Mouse (Mus musculus) layer of hippocampus, postnatal 36 days (tissue): ENCODE results near the gene Cdh13. TPM values are rescaled to one million over a fixed set of nuclear protein-coding genes. Genes with fewer than 3 reads are reported as not detected.
A peak's percentile ranks its signal among the peaks of the same experiment; 100 is the strongest.

Experiments used
- DNase-seq, 2 experiments: peaks; one replicate each; pipeline ENCODE4 v3.0.0; 2022
- total RNA-seq, 2 experiments: library from RNA; stranded (reverse); gene quantifications; 2 replicates each; pipeline ENCODE4 v1.2.3; 2021

Gene Cdh13
- total RNA-seq, 2 experiments from 2014 or later: 37.3 to 41.5 TPM

- DNase-seq: no peak
Observed at GRCm38 (mm10) chr8:118306957-118307356, 23.4 kb downstream of the Cdh13 start.

GRCm38 (mm10) chr8:118309106-118309505 lies 25.6 kb downstream of the Cdh13 start:
- no peak for DNase-seq

DNA sequence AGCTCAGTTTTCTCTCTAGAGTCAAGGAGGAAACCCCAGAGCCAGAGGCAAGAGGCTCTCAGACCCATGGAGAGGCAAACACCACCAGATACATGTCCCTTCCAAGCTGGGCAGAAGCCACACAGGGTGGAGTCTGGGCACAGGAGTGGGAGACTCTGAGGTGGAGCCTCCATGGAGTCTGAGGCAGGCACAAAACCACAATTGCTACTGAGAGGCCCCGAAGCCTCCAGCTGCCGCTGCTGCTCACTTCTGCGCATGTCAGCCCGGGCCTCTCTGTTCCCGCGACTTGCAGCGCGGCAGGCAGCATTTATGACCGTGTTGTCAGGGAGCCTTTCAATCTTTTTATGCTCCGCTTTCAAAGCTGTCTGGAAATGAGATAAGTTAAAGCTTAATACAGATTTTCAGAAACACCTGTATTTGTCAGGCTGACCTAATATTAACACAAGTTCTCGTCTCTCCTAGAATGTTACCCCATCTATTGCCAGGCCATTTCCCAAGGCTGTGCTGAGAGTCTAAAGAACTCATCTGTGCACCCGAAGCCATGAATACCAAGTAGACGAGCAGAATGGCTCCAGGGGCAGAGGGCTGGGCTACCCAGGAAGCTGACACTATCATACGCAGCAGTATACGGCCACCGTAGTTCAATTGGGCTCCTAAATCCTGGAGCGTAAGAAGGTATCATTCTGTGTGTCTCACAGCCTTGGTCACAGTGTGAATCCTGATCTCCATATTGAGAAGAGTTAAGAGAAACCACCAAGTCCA lies 30.1 kb downstream of the Cdh13 start:
- DNase-seq: no peak

DNA sequence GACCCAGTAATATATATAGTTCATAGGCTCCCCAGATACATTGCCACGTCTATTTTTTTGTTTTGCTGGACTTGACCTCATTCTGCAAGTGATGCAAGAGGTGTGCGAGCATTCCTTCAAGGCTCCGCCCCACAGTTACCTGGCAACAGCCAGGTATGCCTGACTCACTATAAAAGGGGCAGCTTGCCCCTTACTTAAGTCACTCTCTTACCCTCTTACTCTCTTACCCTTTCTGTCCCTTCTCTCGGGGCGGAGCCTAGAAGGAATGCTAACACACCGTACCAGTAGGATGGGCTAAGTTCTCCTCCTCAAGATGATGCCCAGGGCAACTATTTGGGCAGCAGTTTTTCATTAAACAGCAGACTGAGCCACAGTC lies 30.6 kb downstream of the Cdh13 start:
- no peak for DNase-seq

- DNase-seq: no peak
Observed at GRCm38 (mm10) chr8:118314932-118315331, 31.4 kb downstream of the Cdh13 start.

GRCm38 (mm10) chr8:118316440-118316839 lies 32.9 kb downstream of the Cdh13 start:
- no peak for DNase-seq

DNA sequence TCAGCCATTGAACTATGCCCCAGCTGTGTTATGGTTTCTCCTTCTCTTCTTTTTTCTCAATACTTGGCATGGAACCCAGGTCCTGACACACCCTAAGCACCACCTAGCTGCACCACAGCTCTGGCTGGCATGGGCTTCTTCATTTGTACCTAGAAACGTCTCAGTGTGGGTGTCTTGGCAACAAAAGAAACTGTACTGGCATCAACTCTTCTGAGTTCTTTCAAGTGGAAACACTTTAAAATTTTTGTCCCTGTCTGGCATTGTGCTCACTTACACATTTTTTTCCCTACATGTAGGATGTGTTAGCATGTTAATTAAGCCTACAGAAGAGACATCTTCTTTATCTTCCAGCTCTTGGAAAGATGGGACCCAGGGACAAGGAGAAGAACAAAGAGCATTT lies 37.0 kb downstream of the Cdh13 start:
- DNase-seq: no peak

DNA sequence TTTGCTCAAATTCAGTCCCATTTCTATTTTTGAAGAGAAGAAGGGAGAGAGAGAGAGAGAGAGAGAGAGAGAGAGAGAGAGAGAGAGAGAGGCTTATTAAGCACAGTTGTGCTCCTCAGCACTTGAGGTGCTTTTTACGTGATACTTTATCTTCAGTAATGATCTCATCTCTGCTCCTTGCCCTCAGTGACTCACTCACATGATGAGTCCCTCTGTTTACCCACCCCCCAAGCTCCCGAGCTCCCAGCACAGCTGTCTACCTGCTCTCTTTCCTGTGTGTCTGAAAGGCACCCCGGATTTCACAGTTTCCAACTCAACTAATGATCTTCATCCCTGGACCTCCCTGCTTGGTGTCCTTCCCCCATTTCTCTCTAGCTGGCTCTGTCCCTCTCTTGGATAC lies 39.9 kb downstream of the Cdh13 start:
- DNase-seq: no peak

DNA sequence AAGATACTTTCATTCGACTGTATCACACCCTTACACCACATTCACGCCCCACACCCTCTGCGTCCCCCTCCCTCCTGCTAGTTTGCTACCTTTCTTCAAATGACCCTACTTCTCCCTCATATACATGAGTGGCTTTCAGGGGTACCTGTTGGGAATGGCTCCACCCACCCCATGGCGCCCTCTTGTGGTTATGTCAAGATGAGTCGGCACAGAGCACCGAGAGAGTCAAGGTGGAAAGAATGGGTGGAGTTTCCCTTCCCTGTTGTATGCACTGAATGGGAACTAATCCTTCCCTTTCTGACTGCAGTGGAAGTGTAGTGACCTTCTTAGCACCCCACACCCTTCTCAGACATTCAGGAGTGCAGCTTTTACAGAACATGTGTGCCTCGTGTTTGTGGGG lies 51.4 kb downstream of the Cdh13 start:
- DNase-seq: no peak

DNA sequence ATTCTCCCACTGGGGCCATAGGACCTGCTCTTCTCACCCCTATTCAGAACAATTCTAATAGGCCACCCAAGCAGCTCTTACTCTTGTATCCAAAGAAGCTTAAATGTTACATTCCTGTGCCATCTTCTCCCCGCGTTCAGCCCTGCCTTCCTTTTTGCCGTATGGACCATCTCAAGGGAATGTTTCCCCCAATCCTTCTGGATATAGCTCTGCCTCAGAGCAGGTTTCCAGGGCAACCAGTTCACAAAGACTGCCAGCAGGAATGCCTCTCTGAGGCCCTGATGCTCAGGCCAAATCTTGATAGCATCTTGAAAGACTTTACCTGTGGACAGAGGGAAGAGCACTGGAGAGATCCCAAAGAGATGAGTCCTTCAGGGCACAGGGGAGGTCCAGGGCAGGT lies 56.2 kb downstream of the Cdh13 start:
- DNase-seq: no peak

- peak in 1 of 2 experiments; percentile 16 for DNase-seq
Observed at GRCm38 (mm10) chr8:118343267-118343666, 59.7 kb downstream of the Cdh13 start.

- no peak for DNase-seq
Observed at GRCm38 (mm10) chr8:118348710-118349489, 65.4 kb downstream of the Cdh13 start.

- DNase-seq: no peak
Observed at GRCm38 (mm10) chr8:118350136-118350535, 66.6 kb downstream of the Cdh13 start.

DNA sequence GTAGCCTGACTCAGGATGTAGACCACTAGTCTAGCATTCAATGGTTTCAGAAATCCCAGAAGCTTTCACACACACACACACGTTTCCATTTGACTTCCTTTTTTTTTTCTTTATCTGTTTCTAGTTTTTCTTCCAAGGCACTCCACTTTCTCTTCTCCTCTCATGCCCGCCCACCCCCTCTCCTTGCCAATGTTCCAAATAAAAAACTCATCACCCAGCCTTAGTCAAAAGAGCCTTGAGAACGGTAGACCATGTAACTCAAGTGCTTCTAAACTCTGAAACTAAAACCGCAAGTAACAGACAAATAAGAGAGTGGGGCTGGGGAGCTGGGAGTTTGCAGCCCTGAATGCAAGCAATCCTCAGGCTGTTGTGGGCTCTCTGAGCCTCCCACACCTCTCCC lies 69.5 kb downstream of the Cdh13 start:
- DNase-seq: no peak

- DNase-seq: no peak
Observed at GRCm38 (mm10) chr8:118357067-118357466, 73.5 kb downstream of the Cdh13 start.

GRCm38 (mm10) chr8:118357596-118357995 lies 74.1 kb downstream of the Cdh13 start:
- no peak for DNase-seq

- DNase-seq: no peak
Observed at GRCm38 (mm10) chr8:118363781-118364180, 80.2 kb downstream of the Cdh13 start.

- no peak for DNase-seq
Observed at GRCm38 (mm10) chr8:118373092-118373491, 89.6 kb downstream of the Cdh13 start.

DNA sequence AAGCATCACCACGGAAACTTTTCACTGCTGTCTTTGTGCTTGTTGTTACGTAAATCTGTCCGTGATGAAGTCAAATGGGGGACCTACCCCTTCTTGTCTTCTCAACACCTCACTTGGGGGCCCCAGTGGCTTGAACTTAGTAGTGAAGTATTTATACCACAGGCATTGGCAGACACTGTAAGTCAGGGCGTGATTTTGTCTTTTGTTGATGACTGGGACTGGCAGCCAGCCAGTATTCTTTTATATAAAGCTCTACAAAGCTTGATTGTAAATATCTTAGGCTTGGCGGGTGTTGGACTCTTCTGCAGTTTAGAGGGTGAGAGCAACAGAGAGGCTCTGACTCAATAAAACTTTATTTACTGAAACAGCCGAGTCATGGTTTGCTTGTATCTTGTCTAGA lies 91.2 kb downstream of the Cdh13 start:
- DNase-seq: no peak

- DNase-seq: no peak
Observed at GRCm38 (mm10) chr8:118376791-118377190, 93.3 kb downstream of the Cdh13 start.

DNA sequence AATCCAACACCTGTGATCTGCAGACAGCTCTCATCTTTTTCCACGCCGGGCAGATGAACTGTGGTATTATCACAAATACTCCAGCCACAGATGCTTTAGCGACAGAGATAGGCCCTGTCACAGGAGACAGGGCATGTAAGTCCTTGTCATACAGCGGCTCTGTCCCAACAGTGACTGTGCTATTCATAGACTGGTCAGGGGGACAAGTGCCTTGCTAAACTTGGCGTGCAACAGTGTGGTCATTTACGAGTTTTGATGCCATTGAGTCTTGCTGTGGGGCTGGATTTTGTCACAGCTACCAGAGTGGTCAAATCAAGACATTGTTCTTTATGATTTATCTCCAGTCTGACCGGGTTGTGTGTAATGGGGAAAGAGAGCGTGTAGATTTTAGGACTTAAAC lies 95.5 kb downstream of the Cdh13 start:
- DNase-seq: no peak

DNA sequence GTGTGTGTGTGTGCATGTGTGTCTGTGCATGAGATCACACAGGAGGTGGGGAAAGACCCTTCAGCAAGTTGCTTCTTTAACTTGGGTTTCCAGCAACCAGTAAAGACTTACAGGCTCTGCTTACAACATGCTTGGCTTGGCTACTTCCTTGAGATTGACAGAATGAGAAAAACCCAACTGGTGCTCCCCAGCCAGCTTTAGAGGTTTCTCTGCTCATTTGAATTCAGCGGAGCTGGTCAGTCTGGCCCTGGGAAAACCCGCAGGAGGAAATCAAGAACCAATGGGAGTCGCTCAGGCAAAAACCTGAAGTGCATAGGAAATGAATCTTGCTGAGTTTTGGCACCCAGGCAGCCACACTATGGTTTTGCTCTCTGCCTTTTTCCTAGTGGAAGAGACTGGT lies 96.1 kb downstream of the Cdh13 start:
- DNase-seq: peak; percentile 22 to 31

DNA sequence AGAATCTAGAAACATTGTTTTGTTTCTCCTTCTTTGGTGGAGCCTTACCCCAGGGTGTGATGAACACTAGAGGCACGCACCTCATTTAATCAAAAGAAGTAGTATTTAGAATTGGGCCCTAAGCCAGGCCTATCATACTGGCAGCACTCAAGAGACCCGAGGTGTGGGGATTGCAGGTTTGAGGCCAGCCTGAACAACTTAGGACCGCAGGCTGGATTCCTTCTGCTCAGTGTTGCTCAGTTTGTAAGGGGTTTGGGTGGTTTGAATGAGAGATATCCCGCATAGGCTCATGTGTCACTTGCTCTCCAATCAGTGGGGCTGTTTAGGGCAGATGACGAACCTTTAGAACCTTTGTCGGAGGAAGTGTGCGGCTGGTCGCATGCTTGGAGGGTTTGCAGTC lies 96.5 kb downstream of the Cdh13 start:
- DNase-seq: no peak

GRCm38 (mm10) chr8:118380782-118381181 lies 97.2 kb downstream of the Cdh13 start:
- DNase-seq: no peak
